Mouse (Mus musculus) large intestine, adult 2 months (tissue): ENCODE data around the gene Defb29. TPM values are rescaled to one million over a fixed set of nuclear protein-coding genes. Genes with fewer than 3 reads are reported as not detected.

Experiments used
- DNase-seq: peaks from one replicate; pipeline ENCODE4 v3.0.0-alpha.2; 2012; ENCODE audit warnings: low read depth, low spot score
- WGBS: fragments of 180-500 bp; shearing (Covaris S2); methylation state at CpG from one replicate; pipeline ENCODE4 v1.1.7; 2018; 5-methylcytosine and 5-hydroxymethylcytosine counted together
- polyA plus RNA-seq: library from polyadenylated mRNA; depleted of rRNA; stranded (reverse); fragments of >200 nt; gene quantifications from 2 replicates; pipeline ENCODE4 v1.2.3, GENCODE M21; 2012; rRNA removed

Defb29 gene
- polyA plus RNA-seq, 1 experiment, result not detected

DNA sequence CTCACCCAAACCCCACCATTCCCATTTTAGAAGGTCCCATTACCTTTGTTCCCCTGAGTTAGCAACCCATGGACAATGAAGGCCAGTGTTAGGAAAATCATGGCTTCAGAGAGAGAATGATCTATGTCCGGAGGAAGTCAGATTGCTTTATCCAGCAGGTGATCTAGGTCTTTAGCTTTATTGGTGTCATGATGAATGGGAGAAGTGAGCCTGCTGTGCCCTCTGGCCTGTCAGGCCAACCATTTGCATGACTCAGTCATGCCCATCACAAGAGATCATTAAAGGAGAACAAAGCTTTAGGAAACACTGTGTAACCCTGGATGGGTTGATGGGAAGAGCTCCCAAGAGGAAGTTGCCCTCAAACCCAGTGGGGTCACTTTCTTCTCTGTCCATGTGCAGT, 28.3 kb downstream of the Defb29 start, which contains the start of gene Defb26:
Gene Defb26 (minus strand): TSS at position 101 of the 400 bp plus-strand sequence.
- 76% methylated on average over 1 of the region's 1 CpGs for WGBS
- no peak for DNase-seq

GRCm38 (mm10) chr2:152503950-152504349, 35.9 kb downstream of the Defb29 start:
- DNase-seq, result no peak
- 80% methylated on average over 2 of the region's 2 CpGs for WGBS

- DNase-seq, result no peak
- WGBS, result 79% methylated on average over 6 of the region's 6 CpGs
Measured at GRCm38 (mm10) chr2:152500863-152501229, 39.1 kb downstream of the Defb29 start.

- 47% methylated on average over 7 of the region's 7 CpGs for WGBS
- no peak for DNase-seq
Measured at GRCm38 (mm10) chr2:152500204-152500862, 39.6 kb downstream of the Defb29 start.

DNA sequence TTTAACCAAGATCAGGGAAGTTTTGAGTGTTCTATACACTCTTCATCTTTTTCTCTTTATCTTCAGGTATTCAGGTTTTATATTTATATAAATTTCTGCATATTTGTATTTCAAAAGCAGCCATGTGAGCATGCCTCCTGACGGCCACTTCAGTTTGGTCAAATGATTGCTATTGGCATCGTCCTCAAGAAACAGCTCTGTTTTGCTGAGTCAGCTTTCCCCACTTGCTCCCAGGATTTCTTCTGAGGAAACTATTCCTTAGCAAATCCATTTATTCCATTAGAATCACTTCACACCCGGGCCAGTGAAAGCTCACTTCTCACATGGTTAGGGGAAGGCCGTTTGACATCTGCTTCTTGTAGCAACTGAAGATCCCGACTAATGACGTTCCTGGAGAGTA, 41.9 kb downstream of the Defb29 start:
- no peak for DNase-seq
- WGBS, result 73% methylated on average over 6 of the region's 6 CpGs

DNA sequence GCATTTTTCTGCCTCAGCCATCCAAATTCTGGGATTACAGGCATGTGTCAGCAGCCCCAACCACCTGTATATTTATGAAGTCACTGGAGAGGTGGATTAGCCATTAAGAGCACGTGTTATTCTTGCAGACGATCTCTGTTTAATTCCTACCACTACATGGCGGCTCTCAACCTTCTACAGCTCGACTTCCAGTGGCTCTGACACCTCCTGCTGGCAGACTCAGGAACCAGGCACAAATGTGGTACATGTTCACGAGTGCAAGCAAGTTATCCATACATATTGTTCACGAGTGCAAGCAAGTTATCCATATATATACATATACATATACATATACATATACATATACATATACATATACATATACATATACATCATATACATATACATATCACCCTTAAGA, 46.7 kb downstream of the Defb29 start:
- DNase-seq, result no peak
- 74% methylated on average over 6 of the region's 6 CpGs for WGBS

- DNase-seq, result no peak
Measured at GRCm38 (mm10) chr2:152490038-152490437, 49.9 kb downstream of the Defb29 start, which contains the start of gene Defb22. Gene Defb22, minus strand, starts transcription at chr2:152490138.

Other genes starting within 250 kb of the Defb29 start
- gene Tbc1d20, start 246.3 kb downstream of the Defb29 start, polyA plus RNA-seq, result 61.9 and 68.5 TPM in 2 replicates
- 190 and 253 TPM in 2 replicates for gene Rbck1, start 207.4 kb downstream of the Defb29 start, polyA plus RNA-seq
- gene Trib3, start 196.1 kb downstream of the Defb29 start, polyA plus RNA-seq, result 2.1 and 5.9 TPM in 2 replicates
- gene Nrsn2, start 163.5 kb downstream of the Defb29 start, polyA plus RNA-seq, result 0.34 and 0.87 TPM in 2 replicates
- gene Sox12, start 142.0 kb downstream of the Defb29 start, polyA plus RNA-seq, result 1.9 and 2.0 TPM in 2 replicates
- 1.7 and 2.0 TPM in 2 replicates for gene Zcchc3, start 125.1 kb downstream of the Defb29 start, polyA plus RNA-seq
- gene 6820408C15Rik, start 124.5 kb downstream of the Defb29 start, polyA plus RNA-seq, result not detected in 2 replicates
- not detected in 2 replicates for gene Defb23, start 75.5 kb downstream of the Defb29 start, polyA plus RNA-seq
- 0.26 and 0.69 TPM in 2 replicates for gene Defb20, start 63.0 kb downstream of the Defb29 start, polyA plus RNA-seq
- not detected in 2 replicates for gene Defb22, start 50.0 kb downstream of the Defb29 start, polyA plus RNA-seq
- not detected in 2 replicates for gene Defb26, start 28.4 kb downstream of the Defb29 start, polyA plus RNA-seq
- not detected in 2 replicates for gene Defb28, start 21.8 kb downstream of the Defb29 start, polyA plus RNA-seq
- gene Gm17416, start 29.2 kb upstream of the Defb29 start, polyA plus RNA-seq, result not detected in 2 replicates
- not detected in 2 replicates for gene Defb21, start 32.6 kb upstream of the Defb29 start, polyA plus RNA-seq
- not detected in 2 replicates for gene Defb19, start 40.2 kb upstream of the Defb29 start, polyA plus RNA-seq
- not detected in 2 replicates for gene Defb45, start 59.3 kb upstream of the Defb29 start, polyA plus RNA-seq
- not detected in 2 replicates for gene Defb36, start 64.2 kb upstream of the Defb29 start, polyA plus RNA-seq
- 0.78 and 1.1 TPM in 2 replicates for gene Defb25, start 83.0 kb upstream of the Defb29 start, polyA plus RNA-seq
- gene Rem1, start 86.9 kb upstream of the Defb29 start, polyA plus RNA-seq, result 3.6 and 3.7 TPM in 2 replicates
- gene H13, start 129.4 kb upstream of the Defb29 start, polyA plus RNA-seq, result 102 and 126 TPM in 2 replicates
- 5.8 and 6.4 TPM in 2 replicates for gene Mcts2, start 146.9 kb upstream of the Defb29 start, polyA plus RNA-seq
- 365 and 412 TPM in 2 replicates for gene Id1, start 196.2 kb upstream of the Defb29 start, polyA plus RNA-seq
- gene Cox4i2, start 214.1 kb upstream of the Defb29 start, polyA plus RNA-seq, result 1.6 and 2.0 TPM in 2 replicates